Mouse (Mus musculus) lung, postnatal 14 days (tissue): ENCODE data around the gene Gna11.

ENCODE experiments used
- DNase-seq: peaks from one replicate; pipeline ENCODE4 v3.0.0; 2021

Gene Gna11

GRCm38 (mm10) chr10:81542727-81543460, 2.1 kb downstream of the Gna11 start:
- no peak for DNase-seq

- DNase-seq = peak; percentile 70
Measured at GRCm38 (mm10) chr10:81541803-81542202, 3.2 kb downstream of the Gna11 start.

- no peak for DNase-seq
Measured at GRCm38 (mm10) chr10:81541363-81541762, 3.6 kb downstream of the Gna11 start.

- DNase-seq = no peak
Measured at GRCm38 (mm10) chr10:81538321-81539048, 6.5 kb downstream of the Gna11 start.

- DNase-seq = no peak
Measured at GRCm38 (mm10) chr10:81537429-81537828, 7.6 kb downstream of the Gna11 start.

GRCm38 (mm10) chr10:81536734-81537133, 8.3 kb downstream of the Gna11 start:
- no peak for DNase-seq

GRCm38 (mm10) chr10:81534826-81535225, 10.2 kb downstream of the Gna11 start:
- DNase-seq = no peak

- DNase-seq = peak; percentile 91
Measured at GRCm38 (mm10) chr10:81526779-81527178, 18.2 kb downstream of the Gna11 start.

- DNase-seq = no peak
Measured at GRCm38 (mm10) chr10:81525017-81525694, 19.8 kb downstream of the Gna11 start.

GRCm38 (mm10) chr10:81524051-81524605, 20.9 kb downstream of the Gna11 start, which contains the start of gene Gna15:
Gene Gna15, minus strand, starts transcription at chr10:81524225.
- no peak for DNase-seq

- no peak for DNase-seq
Measured at GRCm38 (mm10) chr10:81523570-81523969, 21.4 kb downstream of the Gna11 start.

- no peak for DNase-seq
Measured at GRCm38 (mm10) chr10:81523142-81523541, 21.8 kb downstream of the Gna11 start.

GRCm38 (mm10) chr10:81519978-81520365, 25.0 kb downstream of the Gna11 start:
- no peak for DNase-seq

- no peak for DNase-seq
Measured at GRCm38 (mm10) chr10:81519227-81519977, 25.6 kb downstream of the Gna11 start.

GRCm38 (mm10) chr10:81518546-81518945, 26.4 kb downstream of the Gna11 start:
- DNase-seq = peak; percentile 80

GRCm38 (mm10) chr10:81517227-81517626, 27.8 kb downstream of the Gna11 start:
- no peak for DNase-seq

GRCm38 (mm10) chr10:81513798-81514197, 31.2 kb downstream of the Gna11 start:
- no peak for DNase-seq

- DNase-seq = no peak
Measured at GRCm38 (mm10) chr10:81510246-81510810, 34.7 kb downstream of the Gna11 start.

GRCm38 (mm10) chr10:81507691-81508489, 37.1 kb downstream of the Gna11 start:
- DNase-seq = no peak

- no peak for DNase-seq
Measured at GRCm38 (mm10) chr10:81507095-81507494, 37.9 kb downstream of the Gna11 start.

GRCm38 (mm10) chr10:81505016-81505664, 39.9 kb downstream of the Gna11 start:
- no peak for DNase-seq
